Mouse (Mus musculus) embryonic stem cell, embryonic (primary cell): ENCODE results near the gene Zfp648.

Experiments
- CTCF ChIA-PET, 4 experiments: fragments of 300-600 bp in 2 of 4; fragments of 350-600 bp in 2 of 4; sonication (Branson Sonifier 250); formaldehyde crosslinking; loops; one replicate each; lab custom pipeline; 2022; ENCODE audit warnings: inconsistent platforms in 2 of 4; lab: Charles Lee
- POLR2A ChIA-PET, 4 experiments: fragments of 300-600 bp in 2 of 4; fragments of 350-600 bp in 2 of 4; sonication (Branson Sonifier 250); formaldehyde crosslinking; loops; one replicate each; lab custom pipeline; 2022; ENCODE audit warnings: antibody characterized with exemption in 4 of 4, inconsistent platforms in 1 of 4; lab: Charles Lee

The Zfp648 gene

GRCm38 (mm10) chr1:154200955-154201722 is at the start of gene Zfp648:
Zfp648 (plus strand) TSS chr1:154201187.
- ChIA-PET CTCF (interaction anchor here in 1 of 4 experiments (0.6 to 0.7 kb wide), 2 partner anchors 10 to 329 kb away, joined by 3 to 12 read pairs; no protein-coding TSS in a partner anchor), POLR2A (interaction anchor here in 1 of 4 experiments (0.6 kb wide), 1 partner anchor 206 kb away, joined by 4 read pairs; no protein-coding TSS in a partner anchor)

- ChIA-PET CTCF (interaction anchor here in 1 of 4 experiments (1.0 kb wide), 1 partner anchor 11 kb away, joined by 4 read pairs; no protein-coding TSS in a partner anchor), POLR2A (interaction anchor here in 1 of 4 experiments (0.8 to 0.9 kb wide), 2 partner anchors 35 to 253 kb away, joined by 3 to 4 read pairs; partner anchors contain the start of genes Glul and Teddm2)
These were observed 48.4 kb upstream of the Zfp648 start for GRCm38 (mm10) chr1:154152539-154152938.

- POLR2A ChIA-PET: no interaction called here
- CTCF ChIA-PET: interaction anchor here in 1 of 4 experiments (0.6 kb wide), 1 partner anchor 575 kb away, joined by 3 read pairs; no protein-coding TSS in a partner anchor
These were observed 47.2 kb upstream of the Zfp648 start for GRCm38 (mm10) chr1:154153800-154154199.

- CTCF ChIA-PET: no interaction called here
- POLR2A ChIA-PET: no interaction called here
These were observed 44.6 kb upstream of the Zfp648 start for GRCm38 (mm10) chr1:154156177-154157062.

GRCm38 (mm10) chr1:154157131-154157530 is 43.9 kb upstream of the Zfp648 start:
- POLR2A ChIA-PET: no interaction called here
- CTCF ChIA-PET: no interaction called here

- CTCF ChIA-PET: interaction anchor here in 1 of 4 experiments (1.0 kb wide), 1 partner anchor 50 kb away, joined by 4 read pairs; no protein-coding TSS in a partner anchor
These were observed 33.3 kb upstream of the Zfp648 start for GRCm38 (mm10) chr1:154167696-154168095.

GRCm38 (mm10) chr1:154175334-154175733 is 25.7 kb upstream of the Zfp648 start:
- POLR2A ChIA-PET: interaction anchor here in 3 of 4 experiments (0.5 to 2.3 kb wide), 5 partner anchors 24 to 282 kb away, joined by 3 to 9 read pairs (median 3); partner anchors contain the start of genes Glul (in 2 of the 3) and Teddm2 (in 2 of the 3)
- CTCF ChIA-PET: no interaction called here

More at GRCm38 (mm10) chr1:154167696-154168095, 33.3 kb upstream of the Zfp648 start:
- POLR2A ChIA-PET: interaction anchor here in 1 of 4 experiments (0.7 kb wide), 1 partner anchor 177 kb away, joined by 3 read pairs; no protein-coding TSS in a partner anchor

GRCm38 (mm10) chr1:154177781-154178180 is 23.2 kb upstream of the Zfp648 start:
- ChIA-PET POLR2A (interaction anchor here in 1 of 4 experiments (0.6 kb wide), 1 partner anchor 9 kb away, joined by 6 read pairs; no protein-coding TSS in a partner anchor), CTCF (interaction anchor here in 2 of 4 experiments (0.6 to 0.9 kb wide), 2 partner anchors 59 to 161 kb away, joined by 3 to 4 read pairs; no protein-coding TSS in a partner anchor)

- CTCF ChIA-PET: interaction anchor here in 2 of 4 experiments (0.6 to 0.9 kb wide), 2 partner anchors 60 to 162 kb away, joined by 3 to 4 read pairs; no protein-coding TSS in a partner anchor
- POLR2A ChIA-PET: interaction anchor here in 1 of 4 experiments (0.6 kb wide), 1 partner anchor 10 kb away, joined by 6 read pairs; no protein-coding TSS in a partner anchor
These were observed 22.3 kb upstream of the Zfp648 start for GRCm38 (mm10) chr1:154178541-154179155.

- CTCF ChIA-PET: interaction anchor here (0.6 to 1.8 kb wide), 7 partner anchors 29 to 432 kb away, joined by 3 to 4 read pairs (median 3); partner anchors contain the start of genes Glul (in 1 of the 4), Rnasel (in 1 of the 4) and Teddm2 (in 1 of the 4)
These were observed 20.0 kb upstream of the Zfp648 start for GRCm38 (mm10) chr1:154180952-154181351.

GRCm38 (mm10) chr1:154182396-154183076 is 18.5 kb upstream of the Zfp648 start:
- POLR2A ChIA-PET: no interaction called here
- CTCF ChIA-PET: interaction anchor here in 2 of 4 experiments (0.6 to 1.0 kb wide), 3 partner anchors 283 to 433 kb away, joined by 3 to 4 read pairs (median 4); partner anchors contain the start of genes Glul (in 1 of the 2), Rnasel (in 1 of the 2) and Teddm2 (in 1 of the 2)

More at GRCm38 (mm10) chr1:154180952-154181351, 20.0 kb upstream of the Zfp648 start:
- POLR2A ChIA-PET: interaction anchor here in 1 of 4 experiments (1.3 kb wide), 1 partner anchor 281 kb away, joined by 3 read pairs; the partner anchor contains the start of genes Glul and Teddm2

GRCm38 (mm10) chr1:154183077-154183751 is 17.8 kb upstream of the Zfp648 start:
- CTCF ChIA-PET: interaction anchor here in 2 of 4 experiments (0.6 to 1.0 kb wide), 3 partner anchors 283 to 434 kb away, joined by 3 to 4 read pairs (median 4); partner anchors contain the start of genes Glul (in 1 of the 2), Rnasel (in 1 of the 2) and Teddm2 (in 1 of the 2)
- POLR2A ChIA-PET: no interaction called here

GRCm38 (mm10) chr1:154188229-154188628 is 12.8 kb upstream of the Zfp648 start:
- POLR2A ChIA-PET: interaction anchor here in 2 of 4 experiments (0.6 to 1.1 kb wide), 2 partner anchors 289 to 1068 kb away, joined by 3 read pairs; partner anchors contain the start of gene Glul (in 1 of the 2)
- CTCF ChIA-PET: no interaction called here

- ChIA-PET POLR2A (interaction anchor here in 2 of 4 experiments (0.6 to 1.1 kb wide), 2 partner anchors 289 to 1068 kb away, joined by 3 read pairs; partner anchors contain the start of gene Glul (in 1 of the 2)), CTCF (interaction anchor here in 1 of 4 experiments (0.6 kb wide), 1 partner anchor 528 kb away, joined by 3 read pairs; no protein-coding TSS in a partner anchor)
These were observed 12.4 kb upstream of the Zfp648 start for GRCm38 (mm10) chr1:154188631-154189030.

- CTCF ChIA-PET: interaction anchor here in 3 of 4 experiments (0.5 to 1.2 kb wide), 5 partner anchors 110 to 1034 kb away, joined by 3 to 15 read pairs (median 4); partner anchors contain the start of gene Rgs16 (in 1 of the 3)
- POLR2A ChIA-PET: interaction anchor here in 1 of 4 experiments (1.4 kb wide), 1 partner anchor 290 kb away, joined by 4 read pairs; the partner anchor contains the start of genes Glul and Teddm2
These were observed 11.0 kb upstream of the Zfp648 start for GRCm38 (mm10) chr1:154189842-154190530.
